Mouse (Mus musculus): ENCODE results near the gene Wwp2.
A peak's percentile ranks its signal among the peaks of the same experiment; 100 is the strongest.

DNA sequence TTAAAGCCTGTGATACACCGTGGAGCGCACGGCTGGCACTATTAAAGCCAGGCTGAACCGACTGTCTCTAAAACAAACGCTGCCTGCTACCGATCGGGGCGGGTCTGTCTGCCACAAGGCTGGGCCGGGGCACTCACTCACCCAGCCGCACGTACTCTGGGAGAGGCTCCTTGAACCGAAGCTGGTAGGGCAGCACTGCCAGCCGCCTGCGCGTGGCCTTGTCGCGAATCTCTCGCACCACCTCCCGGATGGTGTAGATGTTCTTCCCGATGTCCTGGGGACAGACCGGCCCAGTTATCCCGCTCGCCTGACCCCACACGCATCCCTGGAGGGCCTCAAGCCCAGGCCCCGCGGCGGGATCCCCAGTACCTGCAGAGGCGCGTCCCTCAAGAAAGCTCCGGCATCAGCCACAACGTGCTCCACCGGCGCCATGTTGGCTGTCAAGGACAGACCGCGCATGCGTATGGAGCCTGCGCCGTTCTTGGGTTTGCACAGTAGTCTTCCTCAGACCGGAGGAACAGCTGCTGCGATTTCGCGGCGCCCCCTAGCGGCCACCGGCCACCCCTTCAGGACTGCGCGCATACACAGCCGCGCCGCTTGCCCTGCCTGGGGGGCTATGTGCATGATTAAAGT is 11.5 kb upstream of the Wwp2 start, which contains the start of gene Nob1:
- TF ChIP-seq CTCF (IDR thresholded peaks at IDR 0.05; ENCODE audit: control insufficient read depth, insufficient read depth, insufficient replicate concordance, low read depth, low read length) (peak; percentile 97), POLR2A (IDR thresholded peaks at IDR 0.05; ENCODE audit: control insufficient read depth, low read depth, low read length) (peak; percentile 85)
